Mouse (Mus musculus) urinary bladder, adult 18-20 months (tissue): Measurements from ENCODE around the gene Ier5.

Source experiments
- DNase-seq, 2 experiments: peaks; one replicate each; pipeline ENCODE4 v3.0.0; 2022; ENCODE audit warnings: low spot score in 2 of 2, mixed read lengths in 2 of 2

Ier5 gene

DNA sequence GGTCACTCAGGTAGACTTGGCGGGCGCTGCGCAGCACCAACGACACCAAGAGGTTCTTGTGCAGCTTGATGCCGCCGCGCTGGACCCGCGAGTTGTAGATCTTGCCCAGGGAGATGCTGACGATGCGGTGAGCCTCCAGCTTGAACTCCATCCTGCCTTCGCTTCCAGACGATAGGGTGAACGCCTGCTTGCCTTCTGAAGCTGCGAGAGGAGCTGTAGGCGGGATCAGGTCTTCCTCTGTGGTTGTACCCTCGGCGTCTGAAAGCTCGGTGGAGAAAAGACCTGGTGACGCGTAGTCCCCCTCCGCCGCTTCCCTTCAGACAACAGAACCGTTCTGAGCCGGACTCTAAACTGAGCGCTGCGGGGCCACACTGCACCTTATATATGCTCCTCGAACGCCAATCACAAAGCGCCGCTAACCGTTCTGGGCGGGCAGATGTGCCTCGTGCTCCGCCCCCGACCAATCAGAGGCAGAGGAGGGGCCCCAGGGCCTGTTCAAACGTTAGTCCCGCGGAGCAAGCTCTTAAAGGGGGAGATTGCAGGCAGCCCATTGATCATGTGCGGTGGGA lies at the start of gene Ier5:
TSS of gene Ier5 (minus strand) at position 357 of the 569 bp plus-strand sequence.
- DNase-seq = peak; percentile 90 to 94

DNA sequence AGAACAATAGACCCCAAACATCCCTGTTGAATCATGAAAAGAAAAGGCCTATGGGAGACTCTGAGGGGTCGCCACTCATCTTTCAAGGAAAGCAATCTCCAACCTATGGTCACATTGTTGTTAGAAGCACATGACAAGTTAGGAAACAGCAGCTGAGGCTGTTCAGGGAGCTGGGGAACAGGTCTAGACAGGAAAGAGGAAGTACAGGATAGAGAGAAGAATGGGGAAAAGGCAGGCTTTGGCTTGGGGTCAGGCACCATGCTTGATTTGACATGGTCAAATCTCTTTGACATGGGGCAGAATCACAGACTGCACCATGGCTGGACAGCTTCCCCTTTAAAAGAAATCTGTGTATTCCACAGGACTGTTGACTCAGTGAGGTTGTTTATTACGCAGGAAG lies 47.8 kb upstream of the Ier5 start:
- no peak for DNase-seq

DNA sequence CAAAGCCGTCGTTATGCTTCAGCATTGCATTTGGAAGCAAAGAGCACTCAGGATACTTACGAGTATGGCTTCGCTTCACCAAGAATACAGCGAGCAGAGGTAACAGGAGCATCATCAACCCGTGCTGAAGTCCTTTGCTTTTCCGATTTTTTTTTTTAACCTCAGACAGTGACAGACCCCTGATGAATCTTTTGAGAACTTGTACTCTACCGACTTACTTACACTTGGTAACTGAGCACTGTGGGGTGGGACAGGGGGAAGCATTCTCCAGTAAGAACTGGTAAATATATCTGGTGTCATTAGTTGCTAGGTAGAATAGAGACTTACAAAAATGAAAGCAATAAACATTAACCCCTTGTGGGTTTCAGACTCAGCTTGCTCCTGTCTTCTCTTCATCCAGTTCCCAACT lies 47.1 kb upstream of the Ier5 start, which contains the start of gene Mr1:
TSS of gene Mr1 (minus strand) at position 243 of the 409 bp plus-strand sequence.
- DNase-seq = no peak

DNA sequence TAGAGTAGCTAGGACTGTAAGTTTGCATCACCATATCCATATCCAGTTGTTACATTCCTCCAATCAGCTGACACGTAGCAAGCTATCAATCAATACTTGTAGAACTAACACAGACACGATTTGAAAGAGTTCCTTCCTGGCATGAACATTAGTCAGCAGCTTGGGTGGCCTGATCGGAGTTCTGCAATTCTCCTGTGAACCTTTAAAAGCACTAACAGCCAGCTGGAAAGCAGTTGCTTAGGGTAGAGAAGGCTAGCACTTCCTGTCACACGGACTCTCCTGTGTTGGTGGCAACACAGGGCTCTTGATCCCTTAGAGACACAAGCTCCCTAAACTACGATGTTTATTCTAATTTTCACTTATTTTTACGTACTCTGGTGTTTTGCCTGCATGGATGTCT lies 46.2 kb upstream of the Ier5 start:
- DNase-seq = no peak

DNA sequence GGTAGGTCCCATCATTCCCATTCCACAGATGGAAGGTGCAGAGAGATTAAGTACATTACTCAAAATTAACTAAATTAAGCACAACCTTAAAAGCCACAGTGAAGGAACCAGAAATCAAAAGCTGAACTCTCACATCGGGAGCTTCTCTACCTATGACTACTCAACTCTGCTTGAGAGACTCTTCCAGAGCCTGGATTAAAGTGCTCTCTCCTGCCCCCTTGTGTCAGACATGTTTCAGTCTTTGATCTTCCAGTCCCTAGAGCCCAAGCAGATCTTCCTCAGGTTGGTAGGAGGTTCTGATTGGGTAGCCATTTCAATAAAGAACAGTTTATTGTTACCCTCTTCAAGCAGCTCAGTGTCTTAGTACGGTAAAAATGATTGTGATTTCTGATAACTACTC lies 40.6 kb upstream of the Ier5 start:
- DNase-seq = no peak

DNA sequence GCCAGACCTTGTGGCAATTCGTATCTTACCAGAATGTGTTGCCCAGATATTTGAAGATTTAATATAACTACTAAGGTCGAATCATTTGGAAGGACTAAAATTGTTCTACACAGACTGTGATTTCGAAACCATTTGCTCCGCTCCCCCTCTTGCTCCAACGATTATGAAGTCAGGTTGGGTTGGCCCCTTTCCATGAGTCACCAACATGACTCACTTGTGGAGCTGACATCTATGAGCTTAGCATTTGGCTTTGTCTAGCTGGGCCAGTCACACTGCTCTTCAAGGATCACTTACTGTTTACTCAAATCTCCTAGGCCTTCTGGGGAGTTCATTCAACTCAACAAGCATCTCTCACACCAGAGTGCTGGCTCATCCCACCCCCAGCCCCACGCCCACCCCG lies 39.4 kb upstream of the Ier5 start:
- DNase-seq = peak in 1 of 2 experiments; percentile 81

DNA sequence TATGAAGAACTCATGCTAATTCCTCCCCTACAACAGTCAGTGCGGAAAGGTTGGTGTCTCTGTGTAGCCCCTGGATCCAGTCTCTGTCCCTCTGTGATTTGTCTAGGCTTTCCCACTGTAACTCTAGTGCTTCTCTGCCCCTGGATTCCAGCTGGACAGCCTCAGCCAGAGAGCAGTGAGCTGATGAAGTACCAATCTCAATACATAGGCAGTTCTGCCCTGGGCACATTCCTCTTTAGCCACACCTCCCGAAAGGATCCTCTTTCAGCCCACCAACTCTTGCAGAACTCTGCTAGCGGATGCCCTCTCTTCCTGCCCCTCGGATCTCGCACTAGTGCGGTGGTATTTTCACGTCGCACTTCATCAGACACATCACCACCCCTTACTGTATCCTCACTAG lies 35.4 kb upstream of the Ier5 start:
- DNase-seq = no peak

DNA sequence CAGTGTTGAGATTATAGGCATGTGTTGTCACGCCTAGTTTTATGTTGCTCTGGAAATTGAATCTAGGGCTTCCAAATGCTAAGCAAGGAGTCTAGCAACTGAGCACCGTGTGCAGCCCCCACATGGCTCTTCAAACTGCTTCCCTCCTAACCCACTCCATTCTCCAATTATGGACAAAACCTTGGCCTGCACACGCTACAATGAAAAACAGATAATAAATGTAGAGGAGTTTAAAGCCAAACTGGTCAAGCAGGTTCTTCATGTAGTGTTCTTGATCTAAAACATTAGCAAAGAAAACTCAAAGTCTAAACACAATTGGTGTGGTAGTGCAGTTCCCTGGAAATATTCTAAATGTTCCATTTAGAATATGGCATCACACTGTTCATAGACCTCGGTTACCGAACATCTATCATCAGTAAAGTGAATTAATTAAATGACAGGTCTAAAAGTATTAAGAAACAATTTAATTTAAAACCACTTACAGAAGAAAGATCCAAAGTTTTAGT lies 28.0 kb upstream of the Ier5 start:
- no peak for DNase-seq

DNA sequence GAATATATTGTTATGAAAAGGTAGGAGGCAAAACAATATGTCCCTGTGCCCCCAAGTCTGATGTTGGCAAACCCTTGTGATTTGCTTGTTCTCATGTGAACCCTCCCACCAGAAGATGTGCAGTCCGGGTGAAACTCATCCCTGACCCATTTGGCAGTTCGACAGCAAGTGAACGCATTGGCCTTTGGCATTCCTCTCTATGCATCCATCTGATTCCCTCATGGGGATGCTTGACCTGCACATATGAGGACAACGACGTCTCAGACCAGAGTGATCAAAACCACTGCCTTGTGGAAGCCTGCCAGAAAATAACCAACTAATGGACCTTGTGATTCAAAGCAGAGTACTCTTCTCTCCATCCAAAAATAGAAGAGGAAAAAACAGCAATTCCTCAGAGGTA lies 27.3 kb upstream of the Ier5 start:
- no peak for DNase-seq

DNA sequence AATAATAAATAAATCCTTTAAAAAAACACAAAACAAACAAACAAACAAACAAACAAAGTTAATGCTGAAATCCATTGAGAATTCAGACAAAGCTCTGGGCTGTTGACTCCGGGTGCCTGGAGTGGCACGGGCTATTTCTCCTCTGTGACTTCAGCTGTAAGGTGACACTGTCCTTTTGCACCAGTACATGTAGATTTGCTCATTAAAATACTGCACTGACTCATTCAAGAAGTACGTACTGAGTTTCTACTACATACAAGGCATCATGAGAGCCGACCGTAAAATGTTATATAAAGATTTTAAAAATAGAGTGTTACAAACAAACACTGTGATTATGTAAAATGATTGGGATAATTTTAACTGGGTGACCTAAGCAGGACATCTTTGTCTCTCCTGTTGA lies 25.0 kb upstream of the Ier5 start:
- no peak for DNase-seq

DNA sequence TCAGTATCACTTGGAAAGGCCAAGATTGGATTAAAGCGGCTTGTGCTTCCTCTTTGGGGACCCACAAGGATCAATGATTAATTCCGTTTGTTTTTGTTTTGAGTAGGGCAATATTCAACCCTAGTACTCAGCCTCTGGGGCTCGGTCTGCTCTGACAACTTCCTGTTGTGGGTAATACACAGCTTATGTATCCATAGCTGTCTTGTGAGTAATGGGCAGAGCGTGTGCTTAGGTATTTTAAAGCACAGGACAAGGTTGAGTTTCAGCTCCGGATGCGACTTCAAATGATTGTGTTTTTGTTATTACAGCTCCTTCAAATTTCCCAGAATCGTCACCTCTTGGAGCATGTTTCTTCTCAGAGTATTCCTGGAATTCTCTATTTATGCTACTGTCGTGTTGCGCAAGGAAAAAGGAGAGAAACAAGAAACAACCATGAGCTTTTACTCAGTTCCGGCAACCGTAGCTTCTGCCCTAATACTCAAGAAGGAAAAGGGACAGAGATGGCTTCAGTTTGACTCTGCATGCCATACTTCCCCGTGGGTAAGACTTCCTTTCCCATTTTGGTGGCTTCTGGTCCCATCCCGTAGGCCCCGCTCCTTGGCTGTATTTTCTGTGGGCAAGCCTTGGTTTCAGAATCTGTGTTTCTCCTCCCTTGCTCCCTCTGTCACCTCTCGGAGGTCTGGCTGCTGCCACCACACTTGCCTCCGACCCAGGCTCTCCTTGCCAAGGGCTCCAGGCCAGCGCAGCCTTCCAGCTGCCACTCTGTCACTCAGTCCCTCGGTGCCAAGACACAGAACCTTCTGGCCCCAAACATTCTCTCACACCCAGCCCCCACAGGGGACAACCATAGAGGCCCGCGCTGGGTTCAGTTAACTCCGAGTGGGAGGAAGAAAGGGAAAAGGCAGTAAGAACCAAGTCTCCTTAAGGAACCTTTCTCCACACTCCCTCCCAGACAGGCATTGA lies 22.8 kb upstream of the Ier5 start:
- DNase-seq = no peak

DNA sequence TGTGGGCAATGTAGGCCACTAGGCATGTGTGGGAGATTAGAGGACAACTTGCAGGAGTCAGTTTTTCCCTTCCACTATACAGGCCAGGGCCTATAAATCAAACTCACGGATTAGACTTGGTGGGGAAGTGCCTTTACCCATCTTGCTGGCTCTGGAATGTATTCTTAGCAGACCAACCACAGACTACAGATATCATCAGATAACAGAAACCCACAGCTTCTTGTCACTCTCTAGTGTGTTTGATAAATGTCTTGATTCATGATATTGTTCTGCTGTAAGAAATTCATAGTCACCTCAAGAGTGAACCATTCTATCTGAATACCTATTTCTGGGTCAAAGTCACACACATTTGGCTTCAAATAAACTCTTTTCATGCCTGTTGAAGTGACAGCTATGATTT lies 20.3 kb upstream of the Ier5 start:
- DNase-seq = no peak

DNA sequence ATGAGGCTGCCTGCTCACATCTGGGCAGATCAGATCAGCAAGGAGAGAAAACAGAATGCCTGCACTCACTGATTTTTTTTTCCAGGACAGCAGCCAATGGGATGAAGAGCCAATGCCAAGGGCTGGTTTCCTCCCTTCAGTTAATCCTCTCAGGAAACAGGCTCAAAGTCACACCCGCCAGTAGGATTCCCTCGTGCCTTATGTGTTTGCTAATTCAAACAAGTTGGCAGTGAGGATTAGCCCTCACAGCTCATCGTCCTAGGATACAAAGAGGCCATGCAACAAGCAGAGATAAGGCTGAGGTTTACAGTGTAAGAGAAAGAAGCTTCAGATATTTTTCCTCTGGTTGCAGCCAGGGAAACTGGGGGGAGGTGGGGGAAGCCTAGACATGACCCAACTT lies 14.5 kb upstream of the Ier5 start:
- no peak for DNase-seq

DNA sequence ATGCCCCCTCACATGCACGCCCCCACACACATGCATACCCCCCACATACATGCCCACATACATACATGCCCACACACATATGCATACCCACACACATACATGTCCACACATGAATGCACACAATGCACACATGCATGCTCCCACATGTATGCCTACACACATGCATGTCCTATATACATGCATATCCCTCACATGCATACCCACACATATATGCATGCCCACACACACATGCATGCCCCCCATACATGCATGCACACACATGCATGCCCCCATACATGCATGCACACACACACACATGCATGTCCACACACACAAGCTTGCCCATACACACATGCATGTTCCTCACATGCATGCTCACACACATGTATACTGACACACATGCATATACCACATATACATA lies 13.4 kb upstream of the Ier5 start:
- DNase-seq = no peak

DNA sequence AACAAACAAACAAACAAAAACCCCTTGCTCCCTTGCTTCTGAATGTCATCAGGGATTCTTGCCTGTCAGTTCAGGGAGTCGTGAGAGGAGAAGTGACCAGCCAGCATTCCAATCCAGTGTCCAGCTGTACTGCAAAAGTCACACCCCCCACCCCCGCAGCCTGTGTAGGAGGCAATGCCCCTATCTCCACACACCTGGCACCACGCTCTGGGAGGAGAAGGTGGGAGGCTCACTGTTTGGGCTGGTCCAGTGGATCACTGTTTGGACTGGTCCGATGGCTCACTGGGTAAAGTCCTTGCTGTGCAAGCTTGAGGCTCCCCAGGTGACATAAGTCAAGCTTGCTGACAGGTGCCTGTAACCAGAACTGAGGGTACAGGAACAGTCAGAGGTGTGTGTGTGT lies 12.7 kb upstream of the Ier5 start:
- no peak for DNase-seq

DNA sequence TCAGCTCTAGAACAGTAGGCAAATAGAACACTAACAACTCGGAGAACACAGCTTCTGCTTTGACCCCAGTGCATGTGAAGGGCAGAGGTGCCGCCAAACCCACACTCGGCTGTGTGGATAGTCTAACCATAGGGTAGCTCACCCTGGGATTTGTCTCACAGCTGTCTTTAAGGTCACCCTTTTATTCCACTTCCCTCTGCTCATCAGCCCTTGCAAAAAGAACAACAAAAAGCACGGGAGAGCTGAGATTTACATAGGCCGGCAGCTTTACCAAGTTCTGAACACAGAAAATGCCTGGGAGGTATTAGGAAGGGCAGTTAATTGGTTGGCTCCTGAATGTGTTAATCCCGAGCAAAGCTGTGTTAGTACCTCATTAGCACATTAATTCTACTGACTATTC lies 12.1 kb upstream of the Ier5 start:
- DNase-seq = no peak

DNA sequence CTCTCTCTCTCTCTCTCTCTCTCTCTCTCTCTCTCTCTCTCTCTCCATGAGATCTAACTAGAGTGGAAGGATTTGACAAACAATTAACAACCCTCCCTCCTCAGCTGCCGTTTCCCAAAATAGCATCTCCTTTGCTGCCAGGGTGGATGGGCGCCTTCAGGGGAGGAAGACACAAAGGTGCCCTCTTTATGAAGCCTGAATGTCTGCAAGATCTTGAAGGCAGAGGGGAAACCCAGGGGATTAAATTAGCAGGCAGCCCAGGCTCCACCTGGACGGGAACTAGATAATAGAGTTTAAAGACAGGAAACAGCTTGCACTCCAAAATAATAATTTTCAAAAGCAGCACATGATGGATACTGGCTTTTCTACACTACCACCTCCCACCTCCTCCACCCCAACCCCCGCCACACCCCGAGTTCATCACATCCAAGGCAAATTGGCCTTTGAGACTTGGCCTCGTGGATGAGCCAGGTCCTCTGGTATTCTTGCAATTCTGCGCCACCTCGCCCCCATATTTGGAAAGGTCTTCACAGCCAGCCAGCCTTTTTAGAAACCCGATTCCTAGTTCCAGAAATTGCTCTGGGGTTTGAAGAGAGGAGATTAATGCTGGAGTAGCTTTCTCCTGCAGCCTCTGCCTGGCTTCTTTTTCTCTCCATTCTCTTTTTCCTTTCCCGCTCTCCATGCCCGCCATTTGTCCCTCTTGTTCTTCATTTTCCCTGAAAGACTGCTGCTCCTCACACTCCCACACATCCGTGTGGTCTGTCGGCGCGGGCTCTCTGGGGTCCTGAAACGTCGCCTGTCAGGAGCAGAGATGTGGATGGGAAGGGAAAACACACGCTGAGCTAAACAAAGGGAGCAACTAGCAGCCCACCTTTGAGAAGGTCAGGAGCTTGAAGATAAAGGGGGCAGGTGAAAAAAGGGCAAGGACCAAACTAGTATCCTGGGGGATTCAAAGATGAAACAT lies 10.2 kb upstream of the Ier5 start:
- no peak for DNase-seq

DNA sequence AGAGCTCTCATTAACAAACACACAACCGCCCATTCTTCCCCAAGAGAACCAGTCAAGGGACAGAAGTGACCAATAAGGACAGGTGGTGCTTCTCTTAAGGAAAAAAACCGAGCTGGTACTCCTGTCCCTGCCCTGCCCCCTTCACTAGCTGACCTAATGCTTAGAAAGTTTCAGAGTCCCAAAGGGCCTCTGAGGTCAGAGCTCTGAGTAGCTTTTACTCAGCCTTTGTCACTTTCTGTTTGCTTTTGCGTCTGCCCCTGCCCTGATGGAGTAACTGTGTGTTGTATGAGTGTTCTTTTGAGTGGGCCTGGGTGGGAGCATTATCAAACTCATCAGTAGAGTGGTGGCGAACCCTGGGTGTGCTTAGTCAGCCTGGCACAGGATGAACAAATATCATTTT lies 9.0 kb upstream of the Ier5 start:
- DNase-seq = no peak

DNA sequence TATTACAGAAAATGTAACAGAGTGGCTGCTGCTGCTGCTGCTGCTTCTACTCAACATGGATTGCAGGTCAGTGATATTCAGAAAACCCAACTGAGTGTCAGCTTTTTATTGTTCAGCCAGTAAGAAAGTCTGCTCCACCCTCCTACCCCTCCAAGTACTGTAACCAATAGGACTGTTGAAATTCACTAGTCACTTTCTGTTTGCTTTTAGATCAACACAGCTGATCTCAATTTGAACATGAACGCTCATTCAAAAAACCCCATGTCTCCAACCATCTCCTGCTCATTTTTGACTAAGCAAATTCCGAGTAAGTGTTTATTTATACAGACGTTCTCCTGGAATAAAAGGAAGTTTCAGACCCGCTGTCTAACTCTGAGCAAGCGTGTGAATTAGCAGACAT lies 8.4 kb upstream of the Ier5 start:
- no peak for DNase-seq

DNA sequence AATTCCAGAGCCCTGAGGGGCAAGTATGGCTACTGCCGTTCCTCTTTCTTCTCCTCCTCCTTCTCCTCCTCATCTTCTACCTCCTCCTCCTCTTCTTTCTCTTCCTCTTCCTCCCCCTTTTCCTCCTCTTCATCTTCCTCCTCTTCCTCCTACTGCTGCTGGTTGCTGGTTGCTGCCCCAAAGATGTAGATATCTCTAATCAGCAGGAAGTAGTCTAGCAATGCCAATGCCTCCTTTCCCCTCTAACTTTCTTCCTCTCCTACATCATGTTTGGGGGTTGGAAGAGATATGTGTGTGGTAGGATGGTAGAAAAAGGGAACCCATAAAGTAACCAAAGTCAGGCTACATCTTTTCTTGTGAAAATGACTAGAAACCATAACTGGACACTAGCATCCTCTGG lies 6.9 kb upstream of the Ier5 start:
- DNase-seq = no peak

DNA sequence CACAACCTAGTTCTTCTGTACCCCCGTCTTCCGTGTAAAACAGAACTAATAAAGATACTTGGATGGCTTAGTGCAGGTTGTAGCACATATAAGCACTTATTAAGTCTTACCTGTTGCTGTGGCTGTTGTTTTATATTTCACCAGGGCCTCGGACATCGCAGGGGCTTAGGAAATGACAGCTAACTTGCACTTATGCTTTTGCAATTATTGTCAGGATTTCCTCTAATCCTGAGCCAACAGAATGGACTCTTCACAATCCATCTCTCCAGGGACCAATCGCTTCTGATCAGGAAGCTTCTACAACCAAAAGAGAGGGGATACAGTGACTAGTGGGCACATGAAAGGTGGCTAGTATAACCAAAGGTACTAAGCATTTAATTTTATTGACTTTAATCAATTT lies 4.6 kb upstream of the Ier5 start:
- DNase-seq = no peak

DNA sequence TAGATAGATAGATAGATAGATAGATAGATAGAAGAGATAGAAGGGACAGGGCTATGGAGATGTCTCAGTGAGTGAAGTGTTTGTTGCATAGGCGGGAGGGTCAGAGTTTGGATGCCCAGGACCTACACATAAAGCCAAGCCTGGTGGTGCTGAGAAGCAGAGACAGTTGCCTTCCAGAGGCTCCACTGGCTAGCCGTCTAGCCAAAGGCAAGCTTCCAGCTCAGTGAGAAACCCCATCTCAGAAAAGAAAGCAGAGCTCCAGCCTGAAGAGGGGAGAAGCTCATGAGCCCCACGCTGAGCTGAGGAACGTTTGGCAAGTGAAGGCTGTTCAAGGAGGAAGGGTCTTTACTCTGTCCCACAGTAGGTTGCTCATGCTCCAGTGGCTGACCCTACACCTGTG lies 3.2 kb upstream of the Ier5 start:
- no peak for DNase-seq
